Mouse (Mus musculus) erythroblast, embryonic 14.5 days (primary cell): ENCODE measurements around the gene Golga2.

Experiments used
- GATA1 ChIP-seq: IDR thresholded peaks from 2 replicates; pipeline ENCODE4 v1.6.1; 2012; ENCODE audit warnings: low read length, inconsistent platforms, mixed read lengths
- TAL1 ChIP-seq: IDR thresholded peaks from 3 replicates; pipeline ENCODE4 v1.6.1; 2012; ENCODE audit warnings: low read length, inconsistent platforms, mixed read lengths

- TF ChIP-seq TAL1 (no peak), GATA1 (no peak)
Observed at GRCm38 (mm10) chr2:32341634-32341939, 54.4 kb downstream of the Golga2 start.
